Mouse (Mus musculus) hindbrain, embryonic 15.5 days (tissue): ENCODE data around the gene Rxfp3. TPM values are rescaled to one million over a fixed set of nuclear protein-coding genes. Genes with fewer than 3 reads are reported as not detected.
"Not testable (repeated sequence)": the region's sequence is repeated elsewhere in the genome, so short reads cannot be mapped to it uniquely, and the experiment has no call there.

Experiments used
- ATAC-seq: fragments of 200-750 bp; cut with Nextera tagmentation; 2 replicates; pipeline ENCODE4 v1.8.0; 2017; ENCODE audit warnings: low read depth, moderate number of reproducible peaks, moderate TSS enrichment; ENCODE audit not compliant: low FRiP score
- H3K27ac ChIP-seq: fragments of 300-500 bp; sonication (generic); replicated peaks from 2 replicates; pipeline ENCODE4 v1.5.1; 2015; ENCODE audit warnings: mild to moderate bottlenecking, inconsistent platforms
- H3K27me3 ChIP-seq: fragments of 300-500 bp; sonication (generic); 2 replicates; pipeline ENCODE4 v1.6.1; 2015; ENCODE audit warnings: control low read depth, inconsistent platforms
- H3K36me3 ChIP-seq: fragments of 300-500 bp; sonication (generic); 2 replicates; pipeline ENCODE4 v1.6.1; 2015; ENCODE audit warnings: control low read depth, inconsistent platforms
- H3K4me1 ChIP-seq: fragments of 300-500 bp; sonication (generic); replicated peaks from 2 replicates; pipeline ENCODE4 v1.6.1; 2015; ENCODE audit warnings: control low read depth, inconsistent platforms
- H3K4me2 ChIP-seq: fragments of 300-500 bp; sonication (generic); 2 replicates; pipeline ENCODE4 v1.6.1; 2015; ENCODE audit warnings: moderate library complexity, mild to moderate bottlenecking, inconsistent platforms
- H3K4me3 ChIP-seq: fragments of 300-500 bp; sonication (generic); 2 replicates; pipeline ENCODE4 v1.5.1; 2015; ENCODE audit warnings: mild to moderate bottlenecking, inconsistent platforms
- H3K9ac ChIP-seq: fragments of 300-500 bp; sonication (generic); 2 replicates; pipeline ENCODE4 v1.6.1; 2015; ENCODE audit warnings: inconsistent platforms
- H3K9me3 ChIP-seq: fragments of 300-500 bp; sonication (generic); 2 replicates; pipeline ENCODE4 v1.6.1; 2016; ENCODE audit warnings: control low read depth, inconsistent platforms
- WGBS: fragments of 180-500 bp; shearing (Covaris S2); methylation state at CpG from one replicate; pipeline ENCODE4 v1.1.7; 2015; 5-methylcytosine and 5-hydroxymethylcytosine counted together
- polyA plus RNA-seq: library from polyadenylated mRNA; unstranded; fragments of >200 nt; fragmentation: Nextera tagmentation; extraction: Ambion mirVana; gene quantifications from 2 replicates; pipeline ENCODE4 v1.2.1, GENCODE M21; 2015

Rxfp3 gene
- polyA plus RNA-seq, 1 experiment from 2014 or later, result 5.6 TPM

GRCm38 (mm10) chr15:11026801-11027561 is 10.8 kb downstream of the Rxfp3 start:
- 65% methylated on average over 4 of the region's 4 CpGs for WGBS
- Histone ChIP-seq H3K36me3 (no peaks in the 10 kb centered on the region), H3K4me2 (no peak overlapping the region)

GRCm38 (mm10) chr15:11014931-11015330 is 22.9 kb downstream of the Rxfp3 start:
- Histone ChIP-seq H3K9me3 (no peaks in the 10 kb centered on the region), H3K27ac (no peak overlapping the region), H3K36me3 (no peaks in the 10 kb centered on the region), H3K9ac (no peak overlapping the region), H3K27me3 (no peaks in the 10 kb centered on the region), H3K4me2 (no peak overlapping the region), H3K4me3 (no peak overlapping the region), H3K4me1 (no peaks in the 10 kb centered on the region)
- no peak for ATAC-seq
- WGBS, result 49% methylated on average over 2 of the region's 2 CpGs

More at GRCm38 (mm10) chr15:11026801-11027561, 10.8 kb downstream of the Rxfp3 start:
- no peak for ATAC-seq
- H3K9me3 ChIP-seq, result no peaks in the 10 kb centered on the region
- no peak overlapping the region for H3K4me3 ChIP-seq
- no peaks in the 10 kb centered on the region for H3K27me3 ChIP-seq
- no peaks in the 10 kb centered on the region for H3K4me1 ChIP-seq
- H3K9ac ChIP-seq, result no peak overlapping the region
- no peak overlapping the region for H3K27ac ChIP-seq

GRCm38 (mm10) chr15:11010976-11011548 is 26.7 kb downstream of the Rxfp3 start:
- Histone ChIP-seq H3K4me2 (no peak overlapping the region), H3K27ac (no peak overlapping the region), H3K4me1 (no peaks in the 10 kb centered on the region), H3K9me3 (no peaks in the 10 kb centered on the region), H3K36me3 (no peaks in the 10 kb centered on the region), H3K9ac (no peak overlapping the region), H3K4me3 (no peak overlapping the region), H3K27me3 (no peaks in the 10 kb centered on the region)
- 92% methylated on average over 11 of the region's 11 CpGs for WGBS
- no peak for ATAC-seq

- no peak for ATAC-seq
- H3K27me3 ChIP-seq, result no peaks in the 10 kb centered on the region
- 35% methylated on average over 5 of the region's 5 CpGs for WGBS
- no peaks in the 10 kb centered on the region for H3K4me1 ChIP-seq
- no peak overlapping the region for H3K4me2 ChIP-seq
- no peak overlapping the region for H3K9ac ChIP-seq
- no peak overlapping the region for H3K4me3 ChIP-seq
- no peaks in the 10 kb centered on the region for H3K36me3 ChIP-seq
- H3K9me3 ChIP-seq, result no peaks in the 10 kb centered on the region
- no peak overlapping the region for H3K27ac ChIP-seq
These were observed 29.0 kb downstream of the Rxfp3 start for GRCm38 (mm10) chr15:11008756-11009155.

- Histone ChIP-seq H3K4me3 (no peak overlapping the region), H3K27me3 (no peaks in the 10 kb centered on the region), H3K4me1 (no peaks in the 10 kb centered on the region), H3K27ac (no peak overlapping the region), H3K9me3 (no peaks in the 10 kb centered on the region), H3K9ac (no peak overlapping the region), H3K4me2 (no peak overlapping the region), H3K36me3 (no peaks in the 10 kb centered on the region)
- 88% methylated on average over 6 of the region's 6 CpGs for WGBS
- ATAC-seq, result no peak
These were observed 33.1 kb downstream of the Rxfp3 start for GRCm38 (mm10) chr15:11004646-11005045.

- ATAC-seq, result no peak
- 90% methylated on average over 4 of the region's 4 CpGs for WGBS
These were observed 34.0 kb downstream of the Rxfp3 start for GRCm38 (mm10) chr15:11003791-11004190.

GRCm38 (mm10) chr15:11000421-11000820 is 37.4 kb downstream of the Rxfp3 start, which contains the start of gene Slc45a2:
Slc45a2 (plus strand) TSS chr15:11000721.
- 61% methylated on average over 7 of the region's 7 CpGs for WGBS
- H3K4me2 ChIP-seq, result peak within 1 kb of the TSS; percentile 21; the same call in 1 of the 2 replicates

More at GRCm38 (mm10) chr15:11003791-11004190, 34.0 kb downstream of the Rxfp3 start:
- no peak overlapping the region for H3K9ac ChIP-seq
- no peaks in the 10 kb centered on the region for H3K27me3 ChIP-seq
- no peak overlapping the region for H3K27ac ChIP-seq
- H3K4me2 ChIP-seq, result no peak overlapping the region
- H3K4me1 ChIP-seq, result no peaks in the 10 kb centered on the region
- no peaks in the 10 kb centered on the region for H3K9me3 ChIP-seq
- H3K36me3 ChIP-seq, result no peaks in the 10 kb centered on the region
- H3K4me3 ChIP-seq, result no peak overlapping the region

GRCm38 (mm10) chr15:10999832-11000231 is 38.0 kb downstream of the Rxfp3 start:
- Histone ChIP-seq H3K4me3 (no peak overlapping the region), H3K4me2 (peak overlapping the region; percentile 21; the same call in 1 of the 2 replicates), H3K27ac (no peak overlapping the region), H3K36me3 (no peaks in the 10 kb centered on the region), H3K9me3 (no peaks in the 10 kb centered on the region), H3K9ac (no peak overlapping the region), H3K4me1 (no peaks in the 10 kb centered on the region), H3K27me3 (no peaks in the 10 kb centered on the region)
- ATAC-seq, result peak; percentile 68; the same call in 1 of the 2 replicates
- WGBS, result 55% methylated on average over 5 of the region's 5 CpGs

More at GRCm38 (mm10) chr15:11000421-11000820, 37.4 kb downstream of the Rxfp3 start, which contains the start of gene Slc45a2:
- Histone ChIP-seq H3K4me3 (no peak within 1 kb of the TSS), H3K27ac (no peak within 1 kb of the TSS), H3K9ac (no peak within 1 kb of the TSS), H3K36me3 (no peaks in the 10 kb centered on the region), H3K27me3 (no peaks in the 10 kb centered on the region), H3K9me3 (no peaks in the 10 kb centered on the region), H3K4me1 (no peaks in the 10 kb centered on the region)
- no peak for ATAC-seq

GRCm38 (mm10) chr15:10991566-10991965 is 46.2 kb downstream of the Rxfp3 start:
- no peak overlapping the region for H3K9ac ChIP-seq
- no peaks in the 10 kb centered on the region for H3K4me1 ChIP-seq
- peaks cover 7% of the 10 kb centered on the region; the same call in 1 of the 2 replicates for H3K36me3 ChIP-seq
- no peak for ATAC-seq
- H3K27me3 ChIP-seq, result no peaks in the 10 kb centered on the region
- H3K4me2 ChIP-seq, result no peak overlapping the region
- no peak overlapping the region for H3K27ac ChIP-seq
- WGBS, result 93% methylated on average over 1 of the region's 1 CpGs
- H3K4me3 ChIP-seq, result no peak overlapping the region
- no peaks in the 10 kb centered on the region for H3K9me3 ChIP-seq

GRCm38 (mm10) chr15:10990411-10990810 is 47.4 kb downstream of the Rxfp3 start:
- WGBS, result 73% methylated on average over 2 of the region's 2 CpGs
- no peak for ATAC-seq
- H3K4me3 ChIP-seq, result no peak overlapping the region

GRCm38 (mm10) chr15:10986477-10986876 is 51.3 kb downstream of the Rxfp3 start:
- not testable (repeated sequence) for H3K27ac ChIP-seq, H3K4me1 ChIP-seq, H3K9me3 ChIP-seq, H3K4me3 ChIP-seq, H3K36me3 ChIP-seq, H3K4me2 ChIP-seq, H3K27me3 ChIP-seq, H3K9ac ChIP-seq, ATAC-seq
- WGBS, result 76% methylated on average over 2 of the region's 2 CpGs

More at GRCm38 (mm10) chr15:10990411-10990810, 47.4 kb downstream of the Rxfp3 start:
- no peak overlapping the region for H3K27ac ChIP-seq
- no peaks in the 10 kb centered on the region for H3K27me3 ChIP-seq
- no peak overlapping the region for H3K9ac ChIP-seq
- peaks cover 7% of the 10 kb centered on the region; the same call in 1 of the 2 replicates for H3K36me3 ChIP-seq
- no peak overlapping the region for H3K4me2 ChIP-seq
- H3K9me3 ChIP-seq, result no peaks in the 10 kb centered on the region
- no peaks in the 10 kb centered on the region for H3K4me1 ChIP-seq

GRCm38 (mm10) chr15:10985756-10986155 is 52.0 kb downstream of the Rxfp3 start:
- Histone ChIP-seq H3K27ac (no peak overlapping the region), H3K9ac (no peak overlapping the region), H3K4me1 (peaks cover 14% of the 10 kb centered on the region), H3K27me3 (no peaks in the 10 kb centered on the region), H3K36me3 (peaks cover 7% of the 10 kb centered on the region; the same call in 1 of the 2 replicates), H3K4me2 (no peak overlapping the region), H3K4me3 (no peak overlapping the region), H3K9me3 (no peaks in the 10 kb centered on the region)
- 86% methylated on average over 6 of the region's 6 CpGs for WGBS
- ATAC-seq, result no peak
